Mouse (Mus musculus) intestine, embryonic 14.5 days (tissue): ENCODE measurements at regions not wholly inside any gene's neighbourhood (a gene's known extent, or its start where the extent isn't known, plus 50 kb on each side); places are given as distances from the start of the nearest gene placed in this dataset.

Source experiments
- ATAC-seq: fragments of 200-750 bp; cut with Nextera tagmentation; replicated peaks from 2 replicates; pipeline ENCODE4 v1.8.0; 2017; ENCODE audit warnings: low read depth, moderate number of reproducible peaks, moderate TSS enrichment, moderate library complexity; ENCODE audit not compliant: low FRiP score, low TSS enrichment
- DNase-seq: peaks from one replicate; pipeline ENCODE4 v3.0.0-alpha.2; 2018; ENCODE audit warnings: low spot score
- H3K27ac ChIP-seq: fragments of 300-500 bp; sonication (generic); 2 replicates; pipeline ENCODE4 v1.5.1; 2014; ENCODE audit warnings: low read depth, mild to moderate bottlenecking, control low read depth
- H3K27me3 ChIP-seq: fragments of 300-500 bp; sonication (generic); replicated peaks from 2 replicates; pipeline ENCODE4 v1.6.1; 2014; ENCODE audit warnings: low read length, control low read depth; ENCODE audit not compliant: control insufficient read depth, insufficient read depth
- H3K36me3 ChIP-seq: fragments of 300-500 bp; sonication (generic); 2 replicates; pipeline ENCODE4 v1.6.1; 2014; ENCODE audit warnings: low read length, control low read depth; ENCODE audit not compliant: control insufficient read depth, insufficient read depth
- H3K4me1 ChIP-seq: fragments of 300-500 bp; sonication (generic); replicated peaks from 2 replicates; pipeline ENCODE4 v1.6.1; 2014; ENCODE audit warnings: low read length, control low read depth, mixed read lengths; ENCODE audit not compliant: control insufficient read depth, insufficient read depth
- H3K4me2 ChIP-seq: fragments of 300-500 bp; sonication (generic); 2 replicates; pipeline ENCODE4 v1.6.1; 2014; ENCODE audit warnings: low read length
- H3K4me3 ChIP-seq: fragments of 300-500 bp; sonication (generic); 2 replicates; pipeline ENCODE4 v1.5.1; 2014; ENCODE audit warnings: low read depth, low read length, control low read depth, mixed read lengths
- H3K9ac ChIP-seq: fragments of 300-500 bp; sonication (generic); 2 replicates; pipeline ENCODE4 v1.6.1; 2014; ENCODE audit warnings: mild to moderate bottlenecking, low read length
- H3K9me3 ChIP-seq: fragments of 300-500 bp; sonication (generic); 2 replicates; pipeline ENCODE4 v1.6.1; 2016; ENCODE audit warnings: low read length, control low read depth; ENCODE audit not compliant: control insufficient read depth
- WGBS: fragments of 180-500 bp; shearing (Covaris S2); extraction: QIAGEN DNeasy Blood & Tissue Kit; methylation state at CpG from one replicate; pipeline ENCODE4 v1.1.7; 2014; 5-methylcytosine and 5-hydroxymethylcytosine counted together

DNA sequence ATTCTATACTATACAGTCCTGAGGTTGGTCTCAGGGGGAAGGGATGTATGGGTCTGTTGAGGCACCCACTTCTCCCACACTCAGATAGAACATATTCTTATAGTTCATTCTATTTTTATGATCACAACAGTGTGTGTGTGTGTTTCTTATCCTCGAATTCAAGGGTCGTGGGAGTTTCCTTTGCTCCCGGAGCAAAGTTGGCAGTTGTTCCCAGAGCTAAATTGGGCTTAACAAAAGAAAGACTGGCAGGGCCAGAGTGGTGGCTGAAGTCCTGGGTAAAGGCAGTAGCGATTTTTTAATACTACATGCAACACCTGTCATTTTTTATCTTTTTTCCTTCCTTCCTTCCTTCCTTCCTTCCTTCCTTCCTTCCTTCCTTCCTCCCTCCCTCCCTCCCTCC is 131.5 kb upstream of the Sp4 start:
- DNase-seq, result no peak
- WGBS, result 69% methylated on average over 4 of the region's 4 CpGs

DNA sequence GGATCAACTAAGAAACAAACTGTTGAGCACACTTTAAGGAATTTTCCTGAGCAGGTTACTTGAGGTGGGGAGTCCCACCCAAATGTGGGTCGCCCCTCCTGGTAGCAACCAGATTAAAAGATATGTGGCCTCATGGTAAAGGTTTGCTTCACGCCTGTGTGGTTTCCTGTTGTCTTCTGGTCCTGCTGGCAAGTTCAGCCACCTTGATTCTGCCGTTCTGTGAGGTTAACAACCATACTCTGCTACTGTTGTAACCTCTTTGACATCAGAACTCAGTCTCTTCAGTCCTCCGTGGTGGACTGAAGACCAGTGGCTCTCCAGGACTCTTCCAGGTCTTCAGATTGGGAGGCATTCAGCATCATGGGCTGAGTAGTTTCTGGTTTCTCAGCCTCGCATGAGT is 127.1 kb upstream of the Sp4 start:
- no peak overlapping the region for H3K4me2 ChIP-seq
- no peaks in the 10 kb centered on the region for H3K36me3 ChIP-seq
- H3K27ac ChIP-seq, result no peak overlapping the region
- 66% methylated on average over 5 of the region's 5 CpGs for WGBS
- no peak for ATAC-seq
- no peaks in the 10 kb centered on the region for H3K27me3 ChIP-seq
- no peaks in the 10 kb centered on the region for H3K4me1 ChIP-seq
- H3K4me3 ChIP-seq, result no peak overlapping the region
- DNase-seq, result no peak
- H3K9me3 ChIP-seq, result no peaks in the 10 kb centered on the region
- no peak overlapping the region for H3K9ac ChIP-seq

More for the DNA sequence above, 131.5 kb upstream of the Sp4 start:
- Histone ChIP-seq H3K9me3 (no peaks in the 10 kb centered on the region), H3K9ac (no peak overlapping the region), H3K27me3 (no peaks in the 10 kb centered on the region), H3K4me2 (no peak overlapping the region), H3K27ac (no peak overlapping the region), H3K36me3 (no peaks in the 10 kb centered on the region), H3K4me3 (no peak overlapping the region), H3K4me1 (no peaks in the 10 kb centered on the region)
- no peak for ATAC-seq

DNA sequence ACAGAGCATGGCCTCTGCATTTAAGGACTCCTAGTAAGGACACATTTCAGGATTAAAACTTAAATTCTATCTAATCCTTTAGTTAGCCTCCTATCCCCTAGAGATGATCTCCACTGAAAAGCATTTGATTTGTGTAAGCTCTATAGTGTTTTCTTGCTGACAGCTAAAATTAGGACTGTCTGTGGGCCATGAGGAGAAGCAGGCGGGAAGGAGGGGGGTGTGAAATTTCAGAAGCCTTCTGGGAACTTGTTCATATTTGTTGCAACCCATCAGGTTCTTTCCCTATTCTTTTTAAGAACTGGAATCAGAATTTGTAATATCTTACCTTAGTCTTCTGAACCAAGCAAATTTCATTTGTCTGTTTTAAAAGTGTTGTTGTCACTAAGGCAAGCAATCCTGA is 114.7 kb upstream of the Sp4 start:
- H3K9ac ChIP-seq, result no peak overlapping the region

DNA sequence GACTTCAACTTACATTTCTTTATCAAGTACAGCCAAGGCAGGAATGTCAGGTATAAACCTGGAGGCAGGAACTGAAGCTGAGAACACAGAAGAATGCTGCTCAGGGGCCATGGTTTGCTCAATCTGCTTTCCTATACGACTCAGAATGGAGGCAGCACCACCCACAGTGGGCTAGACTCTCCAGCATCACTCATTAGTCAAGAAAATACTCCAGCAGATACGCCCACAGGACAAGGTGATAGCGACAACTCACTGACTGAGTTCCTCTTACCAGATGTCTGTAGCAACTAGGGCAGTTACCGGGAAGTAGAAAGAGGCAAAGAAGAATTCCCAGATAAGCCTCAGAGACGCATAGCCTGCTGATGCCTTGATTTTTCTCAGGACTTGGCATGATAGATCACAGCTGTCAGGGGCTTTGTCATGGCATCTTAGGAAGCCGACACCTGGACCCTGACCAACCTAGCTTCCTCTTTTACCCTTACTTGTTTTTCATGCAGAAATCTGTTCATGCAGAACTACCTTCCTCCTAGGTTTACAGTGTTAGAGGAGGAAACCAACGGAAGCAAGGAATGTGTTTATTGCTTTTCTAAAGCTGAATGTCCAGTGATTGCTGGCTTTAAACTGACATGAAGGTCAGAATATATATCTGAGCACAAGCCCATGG is 110.7 kb upstream of the Sp4 start:
- no peak for ATAC-seq
- DNase-seq, result no peak
- Histone ChIP-seq H3K36me3 (no peaks in the 10 kb centered on the region), H3K4me2 (no peak overlapping the region), H3K9me3 (no peaks in the 10 kb centered on the region), H3K27ac (no peak overlapping the region), H3K4me3 (no peak overlapping the region), H3K4me1 (no peaks in the 10 kb centered on the region), H3K27me3 (no peaks in the 10 kb centered on the region), H3K9ac (no peak overlapping the region)
- WGBS, result 42% methylated on average over 7 of the region's 7 CpGs

More for the DNA sequence above, 114.7 kb upstream of the Sp4 start:
- no peaks in the 10 kb centered on the region; the same call in 1 of the 2 replicates for H3K9me3 ChIP-seq
- H3K4me3 ChIP-seq, result no peak overlapping the region
- no peaks in the 10 kb centered on the region for H3K27me3 ChIP-seq
- H3K27ac ChIP-seq, result no peak overlapping the region
- H3K4me1 ChIP-seq, result no peaks in the 10 kb centered on the region
- WGBS, result 79% methylated on average over 1 of the region's 1 CpGs
- no peaks in the 10 kb centered on the region for H3K36me3 ChIP-seq
- ATAC-seq (no peak), DNase-seq (no peak)
- no peak overlapping the region for H3K4me2 ChIP-seq

DNA sequence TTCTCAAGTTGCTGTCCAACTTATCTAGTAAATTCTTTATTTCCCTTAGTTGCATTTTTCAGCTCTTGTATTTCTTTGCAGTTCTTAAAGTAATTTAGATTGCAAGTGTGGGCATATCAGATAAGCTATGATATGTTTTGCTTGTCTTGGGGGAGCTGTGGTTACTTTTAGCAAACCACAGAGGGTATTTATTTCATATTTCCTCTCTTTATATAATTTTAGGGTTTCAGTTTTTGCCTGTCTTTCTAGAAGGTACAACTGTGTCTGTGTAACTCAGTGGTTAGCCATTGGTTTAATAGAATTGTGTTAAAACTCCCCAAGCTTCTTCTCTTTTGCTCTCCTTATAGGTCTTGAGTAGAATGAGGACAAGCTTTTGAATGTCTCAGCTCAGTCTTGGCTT is 109.7 kb upstream of the Sp4 start:
- no peaks in the 10 kb centered on the region for H3K9me3 ChIP-seq
- no peak overlapping the region for H3K4me2 ChIP-seq
- H3K27me3 ChIP-seq, result no peaks in the 10 kb centered on the region
- DNase-seq (no peak), ATAC-seq (no peak)
- no peak overlapping the region for H3K9ac ChIP-seq
- H3K4me3 ChIP-seq, result no peak overlapping the region
- H3K4me1 ChIP-seq, result no peaks in the 10 kb centered on the region
- H3K27ac ChIP-seq, result no peak overlapping the region
- no peaks in the 10 kb centered on the region for H3K36me3 ChIP-seq

DNA sequence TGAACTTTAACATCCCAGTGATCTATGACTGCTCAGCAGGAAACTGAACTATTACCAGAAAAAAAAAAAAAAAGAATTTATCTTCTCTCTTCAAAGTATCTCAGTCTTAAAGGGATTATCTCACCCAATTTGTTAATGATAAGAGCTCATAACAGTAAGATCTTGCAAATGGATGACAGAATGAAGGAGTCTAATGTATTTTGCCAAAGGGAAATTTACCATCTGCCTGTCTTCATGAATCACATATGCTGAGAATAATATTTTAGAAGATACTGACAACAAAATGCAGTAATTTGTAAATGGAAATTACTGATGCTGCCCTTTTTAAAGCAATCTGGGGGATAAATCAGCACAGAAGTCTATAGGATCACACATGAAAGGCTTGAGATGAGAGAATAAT is 103.9 kb upstream of the Sp4 start:
- no peak for ATAC-seq
- Histone ChIP-seq H3K27ac (no peak overlapping the region), H3K4me1 (no peaks in the 10 kb centered on the region; the same call in 1 of the 2 replicates), H3K4me2 (no peak overlapping the region), H3K36me3 (no peaks in the 10 kb centered on the region), H3K27me3 (no peaks in the 10 kb centered on the region), H3K9ac (no peak overlapping the region), H3K4me3 (no peak overlapping the region), H3K9me3 (no peaks in the 10 kb centered on the region)
- DNase-seq, result no peak

DNA sequence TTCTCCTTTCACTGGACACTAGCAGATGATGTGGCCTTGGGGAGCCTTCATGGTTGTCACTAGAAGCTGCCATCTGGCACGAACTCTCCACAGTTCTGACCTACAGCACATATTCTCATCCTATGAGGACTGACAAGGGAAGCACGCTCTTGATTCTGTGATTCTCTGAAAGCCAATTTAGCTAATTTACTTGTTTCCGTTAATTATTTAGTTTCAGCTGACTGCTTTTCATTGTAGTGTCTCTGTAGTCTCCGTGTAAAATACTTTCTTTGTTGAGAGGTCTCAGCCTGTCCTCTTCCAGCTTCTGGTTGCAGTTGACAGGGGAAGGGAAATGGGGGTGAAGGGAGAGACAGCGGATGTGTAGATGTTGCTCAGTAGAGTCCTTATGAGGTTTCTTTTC is 102.9 kb upstream of the Sp4 start:
- Histone ChIP-seq H3K36me3 (no peaks in the 10 kb centered on the region), H3K4me1 (no peaks in the 10 kb centered on the region; the same call in 1 of the 2 replicates), H3K9me3 (no peaks in the 10 kb centered on the region), H3K4me2 (no peak overlapping the region), H3K9ac (no peak overlapping the region), H3K27ac (no peak overlapping the region), H3K27me3 (no peaks in the 10 kb centered on the region), H3K4me3 (no peak overlapping the region)
- DNase-seq (no peak), ATAC-seq (no peak)
- WGBS, result 77% methylated on average over 5 of the region's 5 CpGs

DNA sequence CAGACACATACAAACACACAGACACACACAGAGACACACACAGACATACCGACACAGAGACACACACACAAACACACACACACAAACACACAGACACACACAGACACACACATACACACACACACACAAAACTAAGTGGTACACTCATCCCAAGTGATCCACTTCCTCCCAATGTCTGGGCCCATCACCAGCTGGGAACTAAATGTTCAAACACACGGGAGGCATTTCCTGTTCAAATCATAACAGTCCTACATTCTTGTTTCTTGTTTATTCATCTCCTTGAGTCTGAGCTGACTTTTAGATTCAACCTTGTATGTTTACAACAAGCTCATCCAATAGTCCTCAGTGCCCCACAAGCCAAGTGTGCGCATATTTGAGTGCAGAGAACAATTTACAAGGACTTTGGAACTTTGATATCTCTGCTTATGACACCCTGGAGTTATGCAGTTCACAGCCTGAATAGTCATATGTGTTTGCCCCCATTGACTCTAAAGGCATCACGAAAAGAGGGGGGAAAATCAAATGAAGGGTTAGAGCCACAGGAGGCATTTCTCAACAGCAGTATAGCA is 102.4 kb upstream of the Sp4 start:
- H3K27ac ChIP-seq, result no peak overlapping the region
- H3K36me3 ChIP-seq, result no peaks in the 10 kb centered on the region
- H3K4me3 ChIP-seq, result no peak overlapping the region
- H3K4me1 ChIP-seq, result no peaks in the 10 kb centered on the region; the same call in 1 of the 2 replicates
- no peak overlapping the region for H3K9ac ChIP-seq
- DNase-seq, result no peak
- no peak for ATAC-seq
- no peaks in the 10 kb centered on the region for H3K27me3 ChIP-seq
- no peaks in the 10 kb centered on the region for H3K9me3 ChIP-seq
- WGBS, result 53% methylated on average over 4 of the region's 4 CpGs
- no peak overlapping the region for H3K4me2 ChIP-seq

DNA sequence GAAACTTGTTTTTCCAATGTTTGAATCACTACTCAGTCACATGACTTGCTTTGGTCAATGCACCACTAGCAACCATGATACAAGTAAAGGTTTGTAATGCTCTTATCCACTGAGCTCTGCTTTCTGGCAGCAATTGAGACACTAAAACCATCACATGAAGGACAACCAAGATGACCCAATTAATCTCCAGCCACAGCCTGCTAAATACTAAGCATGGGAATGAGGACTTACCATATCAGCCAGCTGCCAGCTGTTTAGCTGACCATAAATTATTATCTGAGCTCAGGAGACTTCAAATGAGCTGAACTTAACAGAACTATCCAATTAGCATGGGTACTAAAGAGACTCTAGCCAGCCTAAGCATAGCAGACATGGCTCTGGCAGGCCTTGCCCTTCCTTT is 100.1 kb upstream of the Sp4 start:
- Histone ChIP-seq H3K9ac (no peak overlapping the region), H3K4me1 (no peaks in the 10 kb centered on the region; the same call in 1 of the 2 replicates), H3K27me3 (no peaks in the 10 kb centered on the region), H3K4me3 (no peak overlapping the region), H3K9me3 (no peaks in the 10 kb centered on the region), H3K4me2 (no peak overlapping the region), H3K27ac (no peak overlapping the region), H3K36me3 (no peaks in the 10 kb centered on the region)
- ATAC-seq, result no peak
- no peak for DNase-seq
